Mouse (Mus musculus) spleen, postnatal 36 days (tissue): ENCODE data around the gene Krtap4-7.
"Not testable (repeated sequence)": the region's sequence is repeated elsewhere in the genome, so short reads cannot be mapped to it uniquely, and the experiment has no call there.

Experiments used
- DNase-seq, 2 experiments: peaks; one replicate each; pipeline ENCODE4 v3.0.0; 2022; ENCODE audit warnings: low spot score in 2 of 2, mixed read lengths in 1 of 2

The Krtap4-7 gene

GRCm38 (mm10) chr11:99603208-99603607 lies 40.7 kb downstream of the Krtap4-7 start, which contains the start of gene Gm11938:
Gene Gm11938 (minus strand): TSS chr11:99603308.
- DNase-seq, result not testable (repeated sequence)

- DNase-seq, result not testable (repeated sequence)
These were observed 46.1 kb downstream of the Krtap4-7 start, which contains the start of gene Krtap9-3 for GRCm38 (mm10) chr11:99597742-99598141. Gene Krtap9-3 (minus strand): TSS chr11:99598105.
